Mouse (Mus musculus) gonadal fat pad, adult 2 months (tissue): ENCODE measurements around the gene Prok2. TPM values are rescaled to one million over a fixed set of nuclear protein-coding genes. Genes with fewer than 3 reads are reported as not detected.

Experiments
- DNase-seq: peaks from one replicate; pipeline ENCODE4 v3.0.0-alpha.2; 2012; ENCODE audit warnings: low read depth
- polyA plus RNA-seq: library from polyadenylated mRNA; depleted of rRNA; stranded (reverse); fragments of >200 nt; gene quantifications from 2 replicates; pipeline ENCODE4 v1.2.3, GENCODE M21; 2012

Prok2 gene
- polyA plus RNA-seq, 1 experiment: not detected

- no peak for DNase-seq
These were observed 33.0 kb downstream of the Prok2 start for GRCm38 (mm10) chr6:99692916-99693841.

- DNase-seq: no peak
These were observed 33.8 kb downstream of the Prok2 start, which contains the start of gene Gpr27 for GRCm38 (mm10) chr6:99692206-99692915. Gene Gpr27 (plus strand): TSS chr6:99692679.

- DNase-seq: no peak
These were observed 34.5 kb downstream of the Prok2 start for GRCm38 (mm10) chr6:99691666-99692205.

- no peak for DNase-seq
These were observed 37.7 kb downstream of the Prok2 start for GRCm38 (mm10) chr6:99688513-99688912.

- no peak for DNase-seq
These were observed 41.3 kb downstream of the Prok2 start for GRCm38 (mm10) chr6:99684899-99685298.

GRCm38 (mm10) chr6:99683974-99684373, 42.2 kb downstream of the Prok2 start:
- no peak for DNase-seq

- DNase-seq: no peak
These were observed 48.1 kb downstream of the Prok2 start for GRCm38 (mm10) chr6:99678108-99678507.

- no peak for DNase-seq
These were observed 48.9 kb downstream of the Prok2 start for GRCm38 (mm10) chr6:99677325-99677724.

- no peak for DNase-seq
These were observed 51.7 kb downstream of the Prok2 start for GRCm38 (mm10) chr6:99674482-99674881.

GRCm38 (mm10) chr6:99671768-99672167, 54.4 kb downstream of the Prok2 start:
- no peak for DNase-seq

- no peak for DNase-seq
These were observed 55.6 kb downstream of the Prok2 start for GRCm38 (mm10) chr6:99670481-99671119.

- DNase-seq: no peak
These were observed 56.5 kb downstream of the Prok2 start for GRCm38 (mm10) chr6:99669481-99670325.

GRCm38 (mm10) chr6:99667290-99667689, 58.9 kb downstream of the Prok2 start:
- DNase-seq: no peak

GRCm38 (mm10) chr6:99666318-99667171, 59.6 kb downstream of the Prok2 start, which contains the start of the genes Eif4e3 and Gm20696:
Gene Eif4e3 (minus strand): TSS chr6:99666771.
Gene Gm20696 (minus strand): TSS chr6:99666797.
- DNase-seq: no peak

- DNase-seq: no peak
These were observed 60.5 kb downstream of the Prok2 start for GRCm38 (mm10) chr6:99665457-99666317.

- no peak for DNase-seq
These were observed 63.0 kb downstream of the Prok2 start for GRCm38 (mm10) chr6:99663232-99663631.
